Mouse (Mus musculus) lung, adult 2 months (tissue): ENCODE results near the gene Agtrap.

Experiments used
- CTCF ChIP-seq: fragments of 200-500 bp; IDR thresholded peaks from 2 replicates; pipeline ENCODE4 v1.5.1; 2011; ENCODE audit warnings: mild to moderate bottlenecking, low read length, control low read depth; ENCODE audit not compliant: insufficient read depth
- POLR2A ChIP-seq: fragments of 200-500 bp; IDR thresholded peaks from 2 replicates; pipeline ENCODE4 v1.6.1; 2011; ENCODE audit warnings: low read depth, mild to moderate bottlenecking, control low read depth, low read length, borderline replicate concordance; ENCODE audit errors: extremely low read depth

GRCm38 (mm10) chr4:148083176-148083899, 4.5 kb downstream of the Agtrap start:
- TF ChIP-seq POLR2A (no peak), CTCF (no peak)
